Mouse (Mus musculus) CH12F3 (cell line): Measurements from ENCODE around the gene Mfsd12.

Experiments
- in situ Hi-C: fragments of 300-500 bp; cut with MboI; formaldehyde crosslinking; loops from 2 replicates; pipeline ENCODE4 v1.14.3; 2020; ENCODE audit warnings: low sequenced_read_pairs

Gene Mfsd12

DNA sequence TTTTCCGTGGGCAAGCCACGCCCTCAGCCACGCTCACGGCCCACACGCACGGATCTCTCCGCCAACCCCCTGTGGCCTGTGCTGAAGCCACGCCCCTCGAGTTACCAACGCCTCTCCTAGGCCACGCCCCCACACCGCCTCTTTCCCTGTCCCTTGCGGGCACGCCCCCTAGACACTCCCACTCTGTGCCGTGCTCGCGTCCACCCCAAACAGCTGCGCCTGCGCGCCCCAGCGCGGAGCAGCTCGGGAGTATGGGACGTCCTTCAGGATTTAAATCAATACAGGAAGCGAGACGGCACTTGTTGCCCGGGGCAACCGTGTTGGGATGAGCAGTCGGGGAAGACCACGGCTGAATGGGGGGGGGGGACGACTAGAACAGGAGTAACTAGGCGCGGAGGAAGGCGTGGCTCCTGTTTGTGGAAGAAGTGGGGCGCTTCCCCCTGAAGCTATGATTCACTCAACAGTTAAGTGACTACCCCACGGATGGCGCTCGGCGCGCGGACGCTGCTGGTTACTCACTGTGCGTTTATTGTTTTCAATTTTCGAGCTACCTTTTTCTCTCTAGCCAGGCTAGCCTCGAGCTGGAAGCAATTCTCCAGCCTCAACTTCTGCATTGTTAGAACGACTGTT is 21.4 kb downstream of the Mfsd12 start:
- in situ Hi-C loops, result no loop called here

DNA sequence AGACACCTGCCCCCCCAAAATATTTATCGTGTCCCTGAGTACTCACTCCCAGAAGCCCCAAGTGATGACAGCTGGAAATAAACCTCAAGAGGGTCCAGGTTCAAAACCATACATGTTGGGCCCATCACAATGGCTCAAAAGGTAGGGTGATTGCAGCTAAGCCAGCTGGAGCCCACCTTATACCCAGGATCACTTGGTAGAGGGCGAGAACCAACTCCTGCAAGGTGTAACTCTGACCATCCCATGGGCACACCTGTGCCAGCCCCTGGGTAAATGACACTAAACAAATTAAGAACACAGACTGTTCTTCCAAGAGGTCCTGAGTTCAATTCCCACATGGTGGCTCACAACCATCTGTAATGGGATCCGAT is 21.9 kb downstream of the Mfsd12 start:
- in situ Hi-C loops, result no loop called here

DNA sequence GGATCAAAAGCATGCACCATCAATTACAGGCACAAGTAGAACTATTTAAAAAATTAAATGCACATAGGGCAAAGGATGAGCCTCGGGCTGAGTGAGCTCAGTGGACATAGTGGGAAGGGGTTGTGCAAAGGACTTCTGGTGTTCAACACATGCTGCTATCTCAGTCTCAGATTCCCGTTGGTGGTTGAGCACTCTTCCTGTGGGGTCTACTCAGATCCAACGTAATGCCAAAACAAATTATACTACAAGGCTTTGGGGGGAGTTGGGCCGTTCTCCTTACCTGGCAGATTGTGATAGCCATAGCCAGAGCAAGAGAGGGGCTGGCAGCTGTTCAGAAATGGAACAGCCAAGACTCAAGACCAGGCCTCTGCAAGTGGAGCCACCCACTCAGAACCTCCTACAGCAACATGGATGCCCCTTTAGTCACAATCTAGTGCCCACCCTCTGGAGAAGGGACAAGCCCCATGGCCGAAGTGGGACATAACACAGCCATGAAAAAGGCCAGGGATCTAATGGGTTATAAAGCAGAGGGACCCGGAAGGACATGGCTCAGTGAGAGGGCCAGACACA is 22.6 kb downstream of the Mfsd12 start:
- in situ Hi-C loops, result no loop called here

DNA sequence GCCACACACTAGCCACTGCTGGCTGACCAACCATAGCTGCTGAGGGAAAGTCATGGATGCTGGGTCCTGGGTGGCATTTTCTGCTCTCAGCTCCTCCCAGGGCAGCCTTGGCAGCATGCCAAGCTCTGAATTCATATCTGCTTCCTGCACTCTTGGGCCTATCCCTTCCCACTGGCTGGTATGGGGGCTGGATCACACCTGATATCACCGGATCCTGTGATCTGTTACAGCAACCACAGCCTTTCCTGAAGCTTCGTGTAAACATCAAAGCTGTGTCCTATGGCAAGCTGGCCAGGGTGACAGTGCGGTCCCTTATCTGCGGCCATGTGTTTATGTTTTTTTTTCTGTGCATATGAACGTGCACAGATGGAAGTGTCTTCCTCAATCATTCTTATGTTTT is 24.7 kb downstream of the Mfsd12 start:
- in situ Hi-C loops, result no loop called here

DNA sequence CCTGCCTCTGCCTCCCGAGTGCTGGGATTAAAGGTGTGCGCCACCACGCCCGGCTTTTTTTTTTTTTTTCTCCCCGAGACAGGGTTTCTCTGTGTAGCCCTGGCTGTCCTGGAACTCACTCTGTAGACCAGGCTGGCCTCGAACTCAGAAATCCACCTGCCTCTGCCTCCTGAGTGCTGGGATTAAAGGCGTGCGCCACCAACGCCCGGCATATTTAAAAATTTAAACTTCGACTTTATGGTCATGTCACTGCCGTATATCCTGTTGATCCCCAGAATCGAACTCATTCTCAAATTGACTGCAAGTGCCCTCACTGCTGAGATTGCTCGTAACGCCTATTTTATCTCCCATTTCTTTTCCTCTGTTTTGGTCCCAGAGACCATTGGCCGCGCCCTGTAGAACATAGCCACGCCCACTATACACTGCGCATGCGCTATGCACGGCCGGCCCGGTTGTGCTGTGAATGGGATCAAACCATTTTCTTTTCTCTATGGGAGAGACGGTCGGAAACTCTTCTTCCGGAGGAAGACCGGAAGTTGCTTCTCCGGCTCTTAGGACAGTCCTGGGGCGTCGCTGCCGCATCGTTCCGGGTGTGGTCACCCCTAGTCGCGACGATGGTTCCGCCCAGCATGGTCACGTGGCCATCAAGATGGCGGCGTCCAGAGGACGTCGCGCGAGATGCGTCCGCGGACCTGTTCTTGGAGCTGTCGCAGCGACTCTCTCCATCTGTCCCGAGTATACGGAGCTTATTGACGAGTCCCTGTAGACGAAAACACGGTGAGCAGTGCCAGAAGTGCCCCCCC is 26.7 kb downstream of the Mfsd12 start, which contains the start of the genes Dohh and Gm48551:
Gene Dohh (plus strand): TSS at position 627 of the 803 bp plus-strand sequence.
Gene Gm48551 (plus strand): TSS at position 665 of the 803 bp plus-strand sequence.
- in situ Hi-C loops, result no loop called here

DNA sequence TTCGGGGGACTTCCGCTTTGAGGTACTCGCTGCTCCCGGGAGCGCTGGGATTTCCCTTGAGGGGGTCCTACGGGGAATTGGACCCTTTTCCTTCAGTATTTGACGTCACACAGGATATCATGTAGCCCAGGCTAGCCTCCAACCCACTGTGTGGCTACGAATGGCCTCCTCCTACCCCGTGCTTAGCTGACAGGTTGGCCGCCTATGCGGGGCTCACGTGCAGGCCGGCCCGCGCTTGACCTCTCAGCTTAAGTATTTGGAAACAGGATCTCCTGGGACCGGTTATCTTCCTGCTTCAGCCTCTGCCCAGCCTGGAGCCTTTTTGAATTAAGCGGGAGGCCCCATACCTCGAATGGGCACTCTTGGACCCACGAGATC is 27.3 kb downstream of the Mfsd12 start:
- in situ Hi-C loops, result no loop called here

DNA sequence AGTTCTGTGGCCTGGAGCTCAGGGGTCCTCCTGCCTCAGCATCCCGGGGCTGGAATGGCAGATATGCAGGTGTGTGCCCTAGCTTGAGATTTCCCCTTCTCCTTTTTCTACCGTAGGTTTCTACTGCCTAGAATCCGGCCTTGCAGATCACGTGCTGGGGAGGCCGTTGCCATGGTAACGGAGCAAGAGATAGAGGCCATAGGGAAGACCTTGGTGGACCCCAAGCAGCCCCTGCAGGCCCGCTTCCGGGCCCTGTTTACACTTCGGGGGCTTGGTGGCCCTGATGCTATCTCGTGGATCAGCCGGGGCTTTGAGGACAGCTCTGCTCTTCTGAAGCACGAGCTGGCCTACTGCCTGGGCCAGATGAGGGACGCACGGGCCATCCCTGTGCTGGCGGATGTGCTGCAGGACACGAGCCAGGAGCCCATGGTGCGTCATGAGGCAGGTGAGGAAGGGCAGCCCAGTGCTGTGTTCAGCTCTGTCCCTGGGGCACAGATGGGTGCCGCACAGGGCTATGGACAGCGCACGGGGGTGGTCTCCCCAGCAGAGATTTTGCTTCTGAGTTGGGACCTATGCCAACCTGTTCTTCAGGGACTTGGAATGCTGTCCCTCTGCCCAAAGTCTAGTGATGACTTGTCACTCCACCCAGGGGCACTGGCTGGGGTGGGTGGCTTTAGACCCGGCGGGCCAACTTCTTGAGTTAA is 28.5 kb downstream of the Mfsd12 start:
- in situ Hi-C loops, result no loop called here

DNA sequence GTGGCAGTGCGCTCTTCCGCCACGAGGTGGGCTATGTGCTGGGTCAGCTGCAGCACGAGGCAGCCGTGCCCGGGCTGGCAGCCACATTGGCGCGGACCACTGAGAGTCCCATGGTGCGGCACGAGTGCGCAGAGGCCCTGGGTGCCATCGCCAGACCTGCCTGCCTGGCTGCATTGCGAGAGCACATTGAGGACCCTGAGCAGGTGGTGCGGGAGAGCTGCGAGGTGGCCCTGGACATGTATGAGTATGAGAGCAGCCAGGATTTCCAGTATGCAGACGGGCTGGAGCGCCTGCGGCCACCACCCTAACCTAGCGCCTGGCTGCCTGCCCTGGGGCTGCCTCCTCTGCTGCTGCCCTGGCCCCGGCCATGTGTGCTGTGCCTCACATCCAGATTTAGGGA is 30.4 kb downstream of the Mfsd12 start:
- in situ Hi-C loops, result no loop called here

DNA sequence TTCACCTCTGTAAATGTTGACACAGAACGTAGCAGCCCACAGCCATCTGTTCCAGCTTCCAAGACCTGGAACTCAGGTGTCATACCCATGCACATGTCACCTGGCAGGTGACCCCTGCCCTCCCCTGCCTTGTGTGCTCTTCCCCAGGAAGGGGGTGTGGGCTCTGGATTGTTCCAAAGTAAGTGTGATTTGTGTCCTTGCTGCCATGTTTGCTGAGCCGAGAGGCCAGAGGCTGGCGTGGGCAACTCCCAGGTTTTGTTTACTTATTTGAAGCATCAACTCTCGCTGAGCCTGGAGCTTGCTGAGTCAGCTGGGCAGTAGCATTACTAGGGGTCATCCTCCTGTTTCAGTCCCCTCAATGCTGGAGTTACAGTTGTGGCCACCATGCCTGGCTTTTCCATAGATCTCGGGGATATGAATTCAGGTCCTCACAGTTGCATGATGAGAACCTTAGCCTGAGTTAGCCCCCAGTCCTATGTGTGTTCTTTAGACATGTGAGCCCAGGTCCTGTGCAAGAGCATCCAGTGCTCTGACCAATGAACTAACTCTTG is 31.3 kb downstream of the Mfsd12 start, which contains the start of gene Gm48552:
Gene Gm48552 (plus strand): TSS at position 501 of the 551 bp plus-strand sequence.
- in situ Hi-C loops, result no loop called here

DNA sequence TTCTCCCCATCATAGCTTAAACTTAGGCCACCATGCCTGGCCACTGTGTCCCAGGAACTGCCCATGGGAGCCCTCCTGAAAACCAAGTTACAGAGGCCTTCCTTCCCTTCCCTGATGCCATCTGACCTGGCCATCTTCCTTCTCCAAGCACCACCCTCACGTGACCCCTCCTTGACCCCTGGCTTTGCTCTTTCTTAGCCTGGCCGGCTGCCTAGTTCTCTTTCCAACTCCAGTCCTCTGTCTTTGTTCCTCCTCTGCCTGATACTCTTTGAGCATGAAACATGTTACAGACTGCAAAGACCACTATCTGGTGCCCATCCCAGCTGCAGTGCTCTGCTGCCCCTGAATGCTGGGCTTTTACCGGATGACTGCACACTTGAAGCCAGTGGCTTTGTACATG is 32.1 kb downstream of the Mfsd12 start:
- in situ Hi-C loops, result no loop called here

DNA sequence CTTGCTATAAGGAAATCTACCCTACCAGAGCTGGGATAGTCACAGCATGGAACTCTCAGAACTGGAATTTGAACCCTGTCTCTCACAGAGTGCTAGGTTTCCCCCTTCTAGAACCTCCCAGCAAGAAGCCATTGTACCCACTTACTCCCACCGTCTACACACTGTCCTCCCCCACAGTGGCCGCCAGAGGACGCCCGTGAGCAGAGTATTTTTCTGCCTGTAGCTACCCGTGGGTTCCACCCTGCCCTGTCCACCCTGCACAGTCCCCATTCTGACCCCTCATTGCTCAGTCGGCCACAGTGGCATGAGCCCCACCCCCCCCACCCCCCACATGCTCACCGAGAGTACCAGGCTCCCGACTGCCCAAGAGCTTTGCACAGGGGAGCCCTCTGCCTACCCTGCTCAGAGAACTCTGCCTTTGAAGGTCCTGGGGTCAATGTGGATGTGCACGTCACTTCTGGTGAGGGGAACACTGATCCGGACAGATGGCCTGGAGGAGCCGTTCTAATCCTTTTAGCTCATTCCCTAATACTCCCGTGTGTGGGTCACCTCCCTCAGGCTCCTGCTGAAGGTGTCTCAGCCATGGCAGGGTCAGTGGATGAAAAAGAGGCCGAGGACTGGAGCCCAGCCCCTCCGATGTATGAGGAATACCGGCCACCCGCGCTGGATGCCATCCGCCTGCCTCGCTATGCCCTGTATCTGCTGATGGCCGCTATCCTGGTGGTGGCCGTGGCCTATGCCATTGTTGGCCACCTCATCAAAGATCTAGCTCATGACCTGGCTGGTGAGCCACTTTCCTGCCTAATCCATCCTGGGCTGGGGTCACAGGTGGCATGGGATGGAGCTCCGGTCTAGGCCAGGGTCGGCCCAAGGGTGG is 32.7 kb downstream of the Mfsd12 start:
- in situ Hi-C loops, result no loop called here

DNA sequence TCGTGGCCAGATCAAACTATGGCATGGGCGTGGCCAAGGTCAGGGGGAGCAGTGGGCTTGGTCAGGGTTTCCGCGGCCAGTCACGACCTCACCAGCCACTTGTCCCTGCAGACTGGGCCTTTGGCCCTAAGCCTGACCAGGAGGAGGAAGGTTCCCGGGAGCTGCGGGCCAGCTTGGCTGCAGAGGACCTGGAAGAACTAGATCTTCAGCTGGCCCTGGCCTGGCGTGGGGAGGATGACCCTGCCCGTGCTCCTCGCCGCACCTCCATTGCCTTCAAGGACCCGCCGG is 33.3 kb downstream of the Mfsd12 start:
- in situ Hi-C loops, result no loop called here

DNA sequence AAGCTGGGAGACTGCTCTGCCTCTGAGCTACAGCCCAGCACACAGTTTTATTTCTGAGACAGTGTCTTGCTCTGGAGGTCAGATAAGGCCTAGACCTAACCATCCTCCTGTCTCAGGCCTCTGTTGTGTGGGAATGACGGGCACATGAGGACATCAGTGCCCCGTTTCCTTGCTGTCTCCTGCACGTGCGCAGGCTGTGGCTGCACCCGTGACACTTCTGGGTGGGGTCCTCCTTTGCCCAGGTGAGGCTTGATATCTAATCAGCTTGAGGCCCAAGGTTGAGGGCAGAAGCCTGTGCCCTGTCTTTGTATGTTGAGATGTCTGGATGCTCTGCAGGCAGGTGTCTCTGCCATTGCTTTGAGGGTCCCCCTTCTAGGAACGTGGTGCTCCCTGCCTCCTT is 35.0 kb downstream of the Mfsd12 start:
- in situ Hi-C loops, result no loop called here

DNA sequence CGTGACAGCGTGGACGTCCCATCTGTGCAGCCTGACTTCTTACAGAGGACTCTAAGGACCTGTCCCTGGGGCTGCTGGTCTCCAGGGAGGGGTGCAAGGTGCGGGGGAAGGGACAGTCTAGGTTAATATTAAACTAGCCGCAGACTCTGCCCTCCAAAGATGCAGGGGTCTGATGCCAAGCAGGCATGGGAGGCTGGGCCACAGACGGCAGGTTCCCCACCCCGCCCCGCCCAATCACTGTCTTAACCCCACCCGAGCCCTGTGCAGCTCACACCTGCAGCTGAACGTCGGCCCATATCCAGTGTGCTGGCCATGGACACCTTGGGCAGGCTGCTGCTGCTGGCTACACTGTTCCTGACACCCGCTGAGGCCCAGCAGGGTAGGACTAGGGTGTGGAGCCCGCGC is 35.5 kb downstream of the Mfsd12 start, which contains the start of gene Smim24:
Gene Smim24 (plus strand): TSS at position 271 of the 405 bp plus-strand sequence.
- in situ Hi-C loops, result no loop called here

DNA sequence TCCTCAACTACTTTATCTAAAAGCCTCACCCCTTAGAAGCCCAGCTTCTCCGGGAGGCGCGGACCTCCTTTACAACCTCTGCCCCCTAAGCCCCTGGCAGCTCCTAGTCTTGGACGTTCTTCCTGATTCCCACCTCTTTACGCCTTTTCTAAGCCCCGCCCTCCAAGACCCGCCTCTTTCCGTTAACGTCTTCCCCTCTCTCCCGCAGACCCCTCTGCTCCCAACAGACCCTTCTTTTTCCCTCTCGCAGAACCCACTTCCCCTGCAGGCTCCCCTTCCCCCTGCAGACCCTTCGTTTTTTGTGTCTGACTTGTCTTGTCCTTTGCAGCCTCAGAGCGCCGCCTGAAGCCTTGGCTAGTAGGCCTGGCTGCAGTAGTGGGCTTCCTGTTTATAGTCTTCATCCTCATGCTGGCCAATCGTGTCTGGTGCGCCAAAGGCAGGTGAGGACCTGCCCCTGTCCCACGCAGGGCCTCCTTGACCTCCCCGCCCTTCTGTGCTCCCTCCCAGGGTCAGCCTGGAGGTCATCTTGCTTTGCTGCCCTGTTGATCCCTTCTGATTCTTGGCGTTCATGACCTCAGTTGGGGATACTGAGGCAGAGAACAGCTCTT is 36.3 kb downstream of the Mfsd12 start:
- in situ Hi-C loops, result no loop called here

DNA sequence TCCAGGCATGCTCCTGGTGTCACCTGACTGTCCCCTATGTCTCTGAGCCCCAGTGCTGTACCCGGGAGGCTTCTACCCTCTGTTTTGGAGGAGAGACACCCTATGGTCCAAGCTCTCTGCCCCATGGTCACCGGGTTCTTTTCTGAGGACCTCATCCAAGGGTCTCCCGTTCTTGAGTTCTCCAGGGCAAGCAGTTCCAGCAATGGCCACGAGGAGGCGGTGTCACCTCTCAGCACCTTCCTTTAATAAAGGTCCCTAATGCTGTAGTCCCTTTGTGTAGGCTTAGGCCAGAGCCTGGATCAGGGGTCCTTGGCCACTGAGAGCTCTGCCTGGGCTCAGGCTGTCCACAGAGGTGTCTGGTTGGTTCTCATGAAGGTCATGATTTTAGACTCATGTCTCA is 37.8 kb downstream of the Mfsd12 start:
- in situ Hi-C loops, result loop anchor here (5.0 kb wide), 1 partner anchor 57 kb away; no protein-coding TSS in a partner anchor

DNA sequence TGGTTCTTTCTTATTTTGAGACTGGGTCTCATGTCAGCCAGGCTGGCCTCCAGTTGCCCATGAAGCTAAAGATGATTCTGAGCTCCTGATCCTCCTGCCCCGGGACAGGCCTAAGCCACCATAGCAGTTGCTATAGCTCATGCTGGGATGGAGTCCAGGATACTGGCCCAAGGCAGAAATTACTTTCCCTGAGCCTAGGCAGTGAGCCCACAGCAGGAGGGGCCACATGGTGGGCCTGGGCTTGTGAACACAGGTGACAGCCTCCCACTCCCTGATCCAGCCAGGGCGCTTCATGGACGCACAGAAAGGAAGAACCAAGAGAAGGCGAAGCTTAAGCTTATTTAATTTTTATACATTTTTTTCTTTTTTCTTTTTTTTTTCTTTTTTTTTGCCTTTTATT is 38.6 kb downstream of the Mfsd12 start:
- in situ Hi-C loops, result loop anchor here (5.0 kb wide), 1 partner anchor 56 kb away; no protein-coding TSS in a partner anchor

DNA sequence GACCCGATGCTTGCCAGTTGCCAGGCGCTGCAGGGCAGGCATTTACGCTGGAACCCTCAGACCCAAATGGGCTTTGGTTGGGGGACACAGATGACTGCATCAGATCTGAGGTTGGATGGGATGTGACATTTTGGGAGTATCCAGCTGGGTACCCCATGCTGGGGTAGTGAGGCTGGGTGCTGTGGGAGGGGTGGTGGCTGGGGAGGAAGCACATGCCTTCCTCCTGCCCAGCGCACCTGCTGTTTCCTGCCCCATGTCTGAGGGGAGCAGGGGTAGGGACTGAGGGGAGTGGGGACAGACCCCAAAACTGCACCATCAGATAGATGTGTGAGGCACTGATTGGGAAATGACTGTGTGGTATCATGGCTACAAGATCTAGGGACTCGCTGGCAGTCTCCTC is 39.5 kb downstream of the Mfsd12 start:
- in situ Hi-C loops, result loop anchor here (5.0 kb wide), 1 partner anchor 56 kb away; no protein-coding TSS in a partner anchor

DNA sequence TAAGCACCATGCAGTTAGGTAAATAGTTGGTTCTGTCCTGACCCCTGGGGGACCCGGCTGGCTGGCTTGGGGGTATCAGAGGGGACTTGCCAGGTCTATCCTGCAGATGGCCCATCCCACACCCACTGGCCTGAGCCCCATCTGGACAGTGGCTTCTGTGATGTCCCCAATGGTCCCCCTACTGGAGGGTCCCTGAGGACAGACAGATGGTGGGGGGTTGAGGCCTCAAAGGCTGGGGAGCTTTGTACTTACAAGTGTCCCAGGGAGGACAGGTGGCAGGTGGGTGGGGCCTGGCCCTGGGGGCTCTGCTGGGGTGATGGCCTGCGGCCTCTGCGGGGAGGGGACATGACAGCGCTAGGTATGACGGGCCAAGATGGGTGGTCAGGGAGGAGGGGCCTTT is 42.0 kb downstream of the Mfsd12 start:
- in situ Hi-C loops, result loop anchor here (5.0 kb wide), 1 partner anchor 53 kb away; no protein-coding TSS in a partner anchor
